Mouse (Mus musculus) olfactory bulb, adult 2 months (tissue): ENCODE data around the gene Ccdc114.

Experiments
- CTCF ChIP-seq: fragments of 200-500 bp; IDR thresholded peaks from 2 replicates; pipeline ENCODE4 v1.5.1; 2012; ENCODE audit warnings: low read depth, mild to moderate bottlenecking, low read length, moderate library complexity; ENCODE audit not compliant: insufficient read depth
- POLR2A ChIP-seq: fragments of 200-500 bp; IDR thresholded peaks from 2 replicates; pipeline ENCODE4 v1.6.1; 2012; ENCODE audit warnings: mild to moderate bottlenecking, low read depth, low read length, moderate library complexity; ENCODE audit not compliant: insufficient read depth

- TF ChIP-seq CTCF, result no peak
- no peak for TF ChIP-seq POLR2A
Observed at GRCm38 (mm10) chr7:45876895-45877294, 47.0 kb upstream of the Ccdc114 start.
